15 mouse cellular contexts compared by ENCODE assay signal in the genomic region with DNA sequence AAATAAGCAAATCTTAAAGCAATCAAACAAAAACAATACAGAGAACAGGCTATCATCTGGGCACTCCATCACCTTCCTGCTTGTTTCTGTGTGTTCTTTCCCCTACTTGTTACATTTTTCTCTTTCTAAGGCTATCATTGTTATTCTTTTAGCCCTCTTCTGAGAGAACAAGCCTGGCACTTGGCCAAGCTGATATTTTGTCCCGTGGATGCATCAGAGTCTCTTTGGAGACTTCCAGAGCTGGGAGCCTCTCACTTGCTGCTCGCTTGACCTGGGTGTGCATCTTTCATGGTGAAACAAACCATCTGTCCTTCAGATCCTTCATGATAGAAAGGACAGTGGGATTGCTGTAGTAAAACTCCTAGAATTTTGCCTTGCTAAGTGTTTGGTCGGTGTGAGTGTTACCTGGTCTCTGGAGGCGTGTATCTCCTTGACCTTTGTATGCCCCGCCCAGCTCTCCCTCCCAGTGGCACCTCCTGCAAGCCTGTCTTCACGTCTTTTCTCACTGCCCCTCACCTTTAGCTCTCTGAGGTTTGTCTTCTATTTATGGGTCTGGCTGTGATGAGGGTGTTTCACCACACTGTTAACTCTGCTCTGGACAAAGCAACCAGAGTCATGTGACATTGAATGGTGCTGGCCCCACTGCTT. TPM values are rescaled to one million over a fixed set of nuclear protein-coding genes. Genes with fewer than 3 reads are reported as not detected.
A peak's percentile ranks its signal among the peaks of the same experiment; 100 is the strongest.
DNase-seq lines count a peak whose midpoint lies in the region; ATAC-seq lines count a peak whose summit lies in the region.
"Had no signal": no experiment of that assay in that cellular context is flagged by ENCODE, and none has a peak within 500 bp of the region (broad histone marks: within the 10 kb centered on the region; RNA-seq: fewer than 3 reads in every experiment).

No protein-coding gene starts in this region.

- no peak for ATAC-seq in heart, embryonic 13.5 days (ENCODE audit: extremely low read depth, insufficient number of reproducible peaks, low FRiP score, low TSS enrichment)
- ATAC-seq: Patski had no signal

- peak overlapping the region; percentile 33 for H3K4me2 ChIP-seq in heart, embryonic 13.5 days
- H3K4me2 ChIP-seq: hindbrain, embryonic 15.5 days; liver, embryonic 15.5 days; midbrain, embryonic 12.5 days; neural tube, embryonic 12.5 days had no signal

- H3K27me3 ChIP-seq in heart, embryonic 13.5 days (replicated peaks), result no peaks in the 10 kb centered on the region
- H3K27me3 ChIP-seq: hindbrain, embryonic 15.5 days; liver, embryonic 15.5 days; midbrain, embryonic 12.5 days; neural tube, embryonic 12.5 days; Patski had no signal

- no peaks in the 10 kb centered on the region; the same call in 1 of the 2 replicates for H3K36me3 ChIP-seq in heart, embryonic 13.5 days
- H3K36me3 ChIP-seq: hindbrain, embryonic 15.5 days; neural tube, embryonic 12.5 days had no signal

- H3K4me1 ChIP-seq in heart, embryonic 13.5 days, result peaks cover 47% of the 10 kb centered on the region

- DNase-seq in heart, postnatal 36 days, result no peak
- peak; percentile 21 for DNase-seq in ovary, adult 18-20 months (ENCODE audit: low spot score)
- no peak for DNase-seq in ovary, postnatal 10 days (ENCODE audit: low spot score)
- DNase-seq in lung, postnatal 14 days, result peak; percentile 56
- DNase-seq in layer of hippocampus, adult 9-11 months, result no peak
- DNase-seq in gastrocnemius, adult 8-10 months (ENCODE audit: low spot score in 2 of 2), result no peak
- DNase-seq: cerebellum, adult 18-20 months; left cerebral cortex, postnatal 4 days had no signal

- intact Hi-C loops in heart, postnatal 36 days (cut with DNase I), result no loop called here

- 28% methylated on average over 6 of the region's 6 CpGs for WGBS in heart, embryonic 13.5 days

- no peak overlapping the region for H3K4me3 ChIP-seq in heart, embryonic 13.5 days
- H3K4me3 ChIP-seq: hindbrain, embryonic 15.5 days; liver, embryonic 15.5 days; midbrain, embryonic 12.5 days; neural tube, embryonic 12.5 days had no signal

- H3K27ac ChIP-seq in heart, embryonic 13.5 days (replicated peaks), result peak overlapping the region; percentile 77
- H3K27ac ChIP-seq: hindbrain, embryonic 15.5 days; liver, embryonic 15.5 days; midbrain, embryonic 12.5 days; neural tube, embryonic 12.5 days had no signal

- peak overlapping the region; percentile 16; the same call in 1 of the 2 replicates for H3K9ac ChIP-seq in heart, embryonic 13.5 days
- H3K9ac ChIP-seq: hindbrain, embryonic 15.5 days; liver, embryonic 15.5 days; midbrain, embryonic 12.5 days; neural tube, embryonic 12.5 days had no signal

- no peaks in the 10 kb centered on the region for H3K9me3 ChIP-seq in heart, embryonic 13.5 days
- H3K9me3 ChIP-seq: hindbrain, embryonic 15.5 days; liver, embryonic 15.5 days; midbrain, embryonic 12.5 days; neural tube, embryonic 12.5 days had no signal

RNA-seq across cellular contexts. Expression of a gene that starts 5.9 kb away (rescaled TPM):
- polyA plus RNA-seq in heart, embryonic 13.5 days (2015; fragmentation: Nextera tagmentation; extraction: Ambion mirVana), result 52.4 and 55.8 TPM in 2 replicates
- total RNA-seq in heart, postnatal 36 days (2021), result 10 to 100 TPM; 26.6 to 29.1 TPM
- total RNA-seq in gastrocnemius, adult 8-10 months (2022), result 10 to 100 TPM; 29.4 to 37.1 (median 32.7) TPM

RNA-seq across cellular contexts. Expression of a gene that starts 31.3 kb away (rescaled TPM):
- polyA plus RNA-seq in heart, embryonic 13.5 days (2015; fragmentation: Nextera tagmentation; extraction: Ambion mirVana), result 0.13 TPM in 1 of 2 replicates, not detected in the other
- under 1 TPM; 0.33 to 0.46 TPM for total RNA-seq in heart, postnatal 36 days (2021)
- not detected for total RNA-seq in gastrocnemius, adult 8-10 months (2022)
- total RNA-seq: gastrocnemius, adult 18-20 months; left cerebral cortex, postnatal 4 days had no signal

Comparison
In these comparisons a context has a peak if more than half of its experiments do, and no peak if none do; other contexts are left out.
1. DNase-seq: peak in ovary, adult 18-20 months (single experiment) and lung, postnatal 14 days (single experiment); none in heart, postnatal 36 days (0 of 2), ovary, postnatal 10 days (single experiment), layer of hippocampus, adult 9-11 months (single experiment) and gastrocnemius, adult 8-10 months (0 of 2).